Mouse (Mus musculus) kidney, adult 11 months (tissue): ENCODE measurements around the gene Pi4ka.
A peak's percentile ranks its signal among the peaks of the same experiment; 100 is the strongest.

Experiments
- DNase-seq: peaks from one replicate; pipeline ENCODE4 v3.0.0; 2022

The Pi4ka gene

DNA sequence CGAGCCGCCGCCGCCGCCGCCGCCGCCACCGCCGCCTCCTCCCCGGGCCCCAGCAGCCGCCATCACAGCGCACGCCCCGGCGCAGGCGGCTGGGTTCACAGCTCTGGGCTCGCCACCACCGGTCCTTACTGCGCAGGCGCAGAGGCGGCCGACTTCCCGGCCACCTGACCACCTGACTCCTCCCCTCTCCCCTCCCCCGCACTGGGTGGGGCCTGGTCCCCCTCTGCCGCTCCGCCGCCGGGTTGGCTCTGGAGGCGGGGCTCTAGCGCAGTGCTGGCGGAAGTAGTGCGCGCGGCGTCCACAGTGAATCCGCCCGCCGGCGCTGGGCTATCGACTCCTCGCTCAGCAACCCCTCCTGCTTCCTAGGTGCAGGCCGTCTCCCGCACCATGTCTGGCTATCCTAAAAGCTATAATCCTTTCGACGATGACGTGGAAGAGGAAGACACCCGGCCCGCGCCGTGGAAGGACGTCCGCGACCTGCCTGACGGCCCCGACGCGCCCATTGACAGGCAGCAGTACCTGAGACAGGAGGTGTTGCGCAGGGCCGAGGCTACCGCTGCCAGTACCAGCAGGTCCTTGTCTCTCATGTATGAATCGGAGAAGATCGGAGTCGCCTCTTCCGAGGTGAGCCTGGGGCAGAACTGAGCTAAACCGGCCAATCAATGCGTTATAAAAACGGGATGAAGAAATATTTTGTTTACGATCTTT is at the start of gene Pi4ka, which contains the start of gene Snap29:
Gene Pi4ka, minus strand, starts transcription at position 579 of the 708 bp plus-strand sequence.
Gene Snap29, plus strand, starts transcription at position 251 of the 708 bp plus-strand sequence.
- DNase-seq = peak; percentile 99

DNA sequence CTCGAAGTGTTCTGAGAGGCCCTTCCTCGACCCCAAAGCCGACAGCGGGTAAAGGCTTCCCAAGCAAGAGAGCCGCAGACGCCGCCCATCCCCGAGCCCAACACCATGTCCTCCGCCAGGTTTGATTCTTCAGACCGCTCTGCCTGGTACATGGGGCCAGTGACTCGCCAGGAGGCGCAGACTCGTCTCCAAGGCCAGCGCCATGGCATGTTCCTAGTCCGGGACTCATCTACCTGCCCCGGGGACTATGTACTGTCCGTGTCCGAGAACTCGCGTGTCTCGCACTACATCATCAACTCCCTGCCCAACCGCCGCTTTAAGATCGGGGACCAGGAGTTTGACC is 46.2 kb upstream of the Pi4ka start:
- DNase-seq = peak; percentile 36

DNA sequence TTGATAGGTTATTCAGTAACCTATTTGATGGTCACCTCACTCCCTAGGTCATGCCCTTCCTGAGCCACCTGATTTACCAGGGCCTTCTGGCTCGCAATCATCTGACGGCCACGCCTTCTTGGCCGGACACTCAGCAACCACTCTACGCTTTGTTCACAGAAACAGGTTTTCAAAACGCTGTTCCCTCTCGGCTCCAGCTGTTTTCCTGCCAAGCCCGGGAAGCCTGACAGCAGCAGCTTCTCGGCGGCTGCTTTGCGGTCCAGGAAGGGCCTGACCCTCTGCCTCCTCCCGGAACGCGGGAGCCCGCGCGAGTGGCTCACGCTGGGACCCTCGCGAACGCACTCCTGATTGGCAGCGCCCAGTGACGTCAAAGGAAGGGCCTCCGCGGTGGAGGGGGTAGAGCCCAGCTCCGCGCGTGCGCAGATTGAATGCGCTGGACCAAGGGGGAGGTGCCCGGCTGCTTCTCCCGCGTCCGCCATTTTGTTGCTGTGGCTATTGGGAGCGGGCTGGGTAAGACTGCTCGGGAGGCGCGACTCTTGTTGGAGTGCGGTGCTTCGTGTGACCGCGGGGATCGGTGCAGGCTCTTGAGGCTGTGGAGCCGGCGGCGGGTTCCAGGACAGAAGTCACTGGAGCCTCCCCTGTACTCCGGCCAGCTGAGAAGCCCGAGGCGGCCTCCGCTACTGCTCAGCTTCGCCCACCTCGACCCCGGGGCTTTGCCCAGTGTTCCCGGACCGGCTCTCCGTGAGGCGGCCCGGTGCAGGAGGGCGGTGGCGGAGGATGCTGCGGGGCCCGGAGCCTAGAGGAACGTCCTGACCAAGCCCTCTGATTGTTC is 45.6 kb upstream of the Pi4ka start, which contains the start of gene Crkl:
Gene Crkl, plus strand, starts transcription at position 447 of the 832 bp plus-strand sequence.
- DNase-seq = peak; percentile 97

DNA sequence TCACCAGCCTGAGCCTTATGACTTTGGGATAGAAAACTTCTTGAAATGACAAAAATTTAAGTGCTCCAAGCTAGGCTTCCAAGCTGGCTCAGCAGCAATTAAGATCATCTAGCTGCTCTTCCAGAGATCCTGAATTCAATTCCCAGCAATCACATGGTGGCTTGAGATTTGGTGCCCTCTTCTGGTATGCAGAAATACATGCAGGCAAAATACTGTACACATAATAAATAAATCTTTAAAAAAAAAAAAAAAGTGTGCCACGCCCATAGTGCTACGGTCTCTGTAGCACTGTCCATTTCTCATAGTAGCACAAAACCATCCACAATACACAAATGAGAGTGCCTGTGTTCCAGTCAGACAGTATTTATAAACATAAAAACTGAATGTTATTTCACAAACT is 26.5 kb upstream of the Pi4ka start:
- no peak for DNase-seq

GRCm38 (mm10) chr16:17423021-17423420 is 16.9 kb upstream of the Pi4ka start:
- DNase-seq = no peak

DNA sequence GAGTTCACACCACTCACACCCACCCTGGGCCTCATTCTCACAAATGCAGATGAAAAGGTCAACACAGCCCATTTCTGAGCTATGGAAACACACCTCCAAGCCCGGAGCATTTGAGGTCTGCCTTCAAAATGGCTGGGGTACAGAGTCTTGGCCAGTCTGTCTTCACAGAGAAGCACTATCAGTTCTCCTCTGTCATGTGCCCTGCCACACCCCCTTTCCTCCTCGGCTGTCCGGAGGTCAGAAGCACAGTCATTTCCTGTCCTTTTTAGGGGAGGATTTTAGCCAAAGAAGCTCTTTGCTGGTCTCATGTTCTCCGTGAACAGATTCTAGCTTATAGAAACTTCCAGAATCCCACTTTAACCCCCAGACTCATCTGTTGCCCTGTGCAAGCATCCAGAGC is 4.1 kb upstream of the Pi4ka start:
- peak; percentile 19 for DNase-seq

- DNase-seq = no peak
Observed at GRCm38 (mm10) chr16:17409046-17409445, 2.9 kb upstream of the Pi4ka start.

DNA sequence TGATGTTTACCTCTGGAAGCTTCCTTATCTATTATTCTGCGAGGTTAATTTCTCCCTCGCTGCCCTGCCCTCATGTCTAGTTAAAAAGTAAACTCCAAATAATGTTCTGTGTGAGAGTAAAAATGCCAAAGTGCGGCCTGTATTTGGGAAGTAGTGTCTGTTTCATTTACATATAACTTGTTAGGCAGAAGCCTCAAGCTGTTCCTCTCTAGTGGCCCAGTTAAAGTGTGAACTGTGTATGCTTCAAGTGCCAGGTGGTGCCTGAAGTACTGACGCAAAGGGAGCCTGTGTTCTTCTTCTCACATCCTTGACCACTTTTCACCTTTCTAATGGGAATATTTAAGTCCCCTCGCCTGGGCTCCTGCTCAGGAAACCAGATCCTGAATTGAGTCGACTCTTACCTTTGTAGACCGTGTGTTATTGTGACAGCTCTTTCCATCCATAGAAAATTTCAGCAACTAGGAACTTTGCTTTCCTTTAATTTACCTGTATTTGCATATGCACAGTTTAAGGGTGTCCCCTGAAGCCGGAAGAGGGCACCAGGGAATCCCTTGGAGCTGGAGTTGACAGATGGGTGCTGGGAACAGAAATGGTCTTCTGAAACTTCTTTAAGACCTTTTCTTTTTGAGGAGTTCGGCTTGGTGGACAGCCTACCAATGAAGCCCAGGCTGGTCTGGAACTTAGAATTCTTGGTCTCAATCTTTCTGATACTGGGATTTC is 558 bp upstream of the Pi4ka start:
- peak; percentile 49 for DNase-seq

GRCm38 (mm10) chr16:17405271-17405696 is 830 bp downstream of the Pi4ka start:
- peak; percentile 74 for DNase-seq

- peak; percentile 18 for DNase-seq
Observed at GRCm38 (mm10) chr16:17402855-17403254, 3.3 kb downstream of the Pi4ka start.

GRCm38 (mm10) chr16:17392784-17393183 is 13.3 kb downstream of the Pi4ka start:
- no peak for DNase-seq

DNA sequence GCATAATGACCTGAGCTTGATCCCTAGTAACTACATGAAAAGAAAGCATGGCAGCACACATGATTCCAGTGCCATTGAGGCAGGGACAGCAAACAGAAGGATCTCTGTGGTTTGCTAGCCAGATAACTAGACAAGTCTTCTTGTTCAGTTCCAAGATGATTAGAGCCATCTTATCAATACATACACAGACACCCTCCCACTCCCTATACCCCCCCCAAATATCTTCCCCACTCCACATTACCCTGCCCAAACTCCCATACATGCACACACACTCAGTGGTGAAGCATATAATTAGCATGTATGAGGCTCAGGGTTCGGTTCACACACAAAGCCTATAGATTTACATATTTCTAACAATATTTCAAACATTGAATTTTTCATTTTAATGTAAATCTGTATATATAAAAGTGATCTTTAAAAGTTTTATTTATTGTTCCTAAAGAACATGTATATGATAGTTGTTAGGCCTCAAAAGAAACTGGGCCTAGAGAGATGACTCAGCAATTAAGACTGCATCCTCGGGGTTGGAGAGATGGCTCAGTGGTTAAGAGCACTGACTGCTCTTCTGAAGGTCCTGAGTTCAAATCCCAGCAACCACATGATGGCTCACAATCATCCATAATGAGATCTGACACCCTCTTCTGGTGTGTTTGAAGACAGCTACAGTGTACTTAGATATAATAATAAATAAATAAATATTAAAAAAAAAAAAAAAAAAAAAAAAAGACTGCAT is 22.4 kb downstream of the Pi4ka start:
- no peak for DNase-seq

DNA sequence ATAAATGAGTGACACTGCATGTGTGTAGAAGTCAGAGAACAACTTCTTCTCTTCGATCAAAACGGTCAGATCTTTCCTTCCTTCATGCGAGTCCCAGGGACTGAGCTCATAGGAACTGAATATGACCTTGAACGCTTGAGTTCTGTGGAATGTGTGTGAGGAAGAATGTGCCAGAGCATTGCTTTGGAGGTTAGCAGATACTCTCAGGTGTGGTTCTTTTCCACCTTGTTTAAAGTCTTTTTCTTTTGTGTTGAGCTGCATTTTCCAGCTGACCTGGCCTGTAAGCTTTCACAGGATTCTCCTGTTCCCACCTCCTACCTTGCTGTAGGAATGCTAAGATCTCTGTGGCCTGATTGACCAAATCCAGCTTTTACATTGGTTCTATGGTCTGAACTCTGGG is 23.8 kb downstream of the Pi4ka start:
- no peak for DNase-seq

- DNase-seq = no peak
Observed at GRCm38 (mm10) chr16:17358787-17359186, 47.3 kb downstream of the Pi4ka start.

DNA sequence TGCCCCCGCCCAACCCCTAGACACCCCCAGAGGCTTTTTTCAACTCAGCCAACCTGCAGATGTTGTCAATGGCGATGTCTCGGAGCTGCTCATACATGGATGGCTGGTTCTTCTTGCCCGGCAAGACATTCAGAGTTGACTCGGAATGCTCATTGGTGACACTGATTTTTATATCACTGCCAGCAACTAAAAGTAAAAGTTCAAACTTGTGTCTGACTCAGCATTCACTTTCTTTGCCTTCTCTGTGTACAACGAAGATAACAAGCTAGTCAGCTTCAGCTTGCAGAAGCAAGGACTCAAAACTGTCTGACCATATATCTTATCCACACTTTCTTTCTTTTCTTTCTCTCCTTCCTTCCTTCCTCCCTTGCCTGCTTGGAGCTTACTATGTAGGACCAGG is 50.1 kb downstream of the Pi4ka start:
- DNase-seq = no peak

DNA sequence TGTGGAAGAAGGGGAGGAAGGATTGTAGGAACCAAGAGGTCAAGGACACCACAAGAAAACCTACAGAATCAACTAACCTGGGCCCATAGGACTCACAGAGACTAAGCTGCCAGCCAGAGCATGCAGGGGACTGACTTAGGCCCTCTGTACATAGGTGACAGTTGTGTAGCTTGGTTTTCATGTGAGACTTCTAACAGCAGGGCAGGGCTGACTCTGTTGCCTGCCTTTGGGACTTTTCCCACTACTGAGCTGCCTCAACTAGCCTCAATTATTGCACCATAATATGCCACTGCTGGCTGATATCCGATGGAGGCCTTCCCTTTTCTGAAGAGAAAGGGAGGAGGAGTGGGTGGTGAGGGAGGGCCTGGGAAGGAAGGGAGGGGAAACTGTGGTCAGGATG is 59.3 kb downstream of the Pi4ka start:
- no peak for DNase-seq

DNA sequence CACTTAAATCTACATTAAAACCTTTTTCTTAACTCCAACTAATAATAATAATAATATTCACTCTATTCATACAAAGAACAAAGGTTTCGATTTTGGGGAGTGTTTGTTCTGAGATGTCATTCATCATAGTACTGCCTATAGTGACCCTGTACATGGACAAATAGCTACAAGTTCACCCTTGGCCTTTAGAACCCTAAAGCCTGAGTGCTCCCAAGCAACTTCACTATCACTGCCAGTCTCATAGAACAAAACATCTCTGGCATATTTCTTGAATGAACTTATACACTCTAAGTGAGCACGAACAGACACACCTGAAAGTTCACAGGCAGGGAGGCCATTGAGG is 60.3 kb downstream of the Pi4ka start:
- no peak for DNase-seq

DNA sequence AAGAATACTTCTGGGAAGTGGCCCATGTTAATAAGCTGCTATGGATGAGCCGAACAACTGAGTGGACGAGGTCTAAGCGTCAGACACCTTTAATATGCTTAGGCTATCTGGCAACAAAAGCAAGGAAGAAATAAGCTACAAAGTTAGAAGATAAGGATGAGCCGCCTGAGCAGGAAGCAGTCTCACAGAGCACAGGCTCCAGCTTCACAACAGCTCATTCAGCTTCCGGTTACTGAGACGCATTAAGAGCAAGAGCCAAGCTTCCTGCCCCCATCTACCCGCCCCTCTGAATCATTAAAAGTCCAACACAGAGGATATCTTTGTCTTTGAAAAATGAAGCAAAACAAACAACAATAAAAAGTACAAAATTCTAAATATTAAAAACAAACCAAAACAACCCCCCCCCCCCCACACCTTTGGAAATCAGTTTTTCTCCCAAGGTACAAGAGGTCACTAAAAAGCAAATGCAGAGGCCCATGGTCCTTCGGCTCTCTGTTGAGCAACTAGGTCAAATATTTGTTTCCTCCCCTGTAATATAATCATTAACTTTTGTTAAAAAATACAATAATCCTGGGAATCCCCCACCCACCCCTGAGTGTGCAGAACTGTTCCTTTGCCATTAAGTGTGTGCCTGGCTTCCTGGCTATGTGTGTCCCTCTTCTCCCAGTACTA is 60.8 kb downstream of the Pi4ka start:
- peak; percentile 9 for DNase-seq

- DNase-seq = no peak
Observed at GRCm38 (mm10) chr16:17341847-17342246, 64.3 kb downstream of the Pi4ka start.

DNA sequence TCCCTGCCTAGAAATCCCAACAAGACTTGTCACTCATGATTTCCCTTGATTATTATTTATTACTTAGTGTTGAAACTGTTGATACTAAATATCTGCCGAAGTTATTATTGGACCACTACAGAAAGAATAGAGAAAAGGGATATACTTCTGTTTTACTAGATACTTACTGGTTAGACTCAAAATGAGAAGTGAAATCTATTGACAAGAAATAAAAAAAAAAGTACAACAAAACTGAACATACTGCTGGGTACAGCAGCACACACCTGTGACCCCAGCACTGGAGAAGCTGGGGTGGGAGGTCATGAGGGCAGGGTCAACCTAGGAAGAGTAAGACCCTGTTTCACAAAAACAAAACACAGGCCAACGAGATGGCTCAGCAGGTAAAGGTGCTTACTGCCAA is 65.4 kb downstream of the Pi4ka start:
- DNase-seq = no peak

DNA sequence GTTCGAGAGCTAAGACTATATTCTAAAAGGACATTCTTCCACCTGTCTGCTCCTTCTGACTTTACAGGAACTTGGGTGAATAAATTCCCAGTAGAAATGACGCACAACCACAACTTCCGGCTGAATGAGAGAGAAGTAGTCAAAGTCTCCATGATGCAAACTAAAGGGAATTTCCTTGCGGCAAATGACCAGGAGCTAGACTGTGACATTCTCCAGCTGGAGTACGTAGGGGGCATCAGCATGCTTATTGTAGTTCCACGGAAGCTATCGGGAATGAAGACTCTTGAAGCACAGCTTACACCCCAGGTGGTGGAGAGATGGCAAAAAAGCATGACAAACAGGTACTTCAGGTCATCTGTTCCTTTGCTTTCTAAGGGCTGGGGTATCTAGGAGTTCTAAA is 66.4 kb downstream of the Pi4ka start:
- no peak for DNase-seq

GRCm38 (mm10) chr16:17336089-17336488 is 70.0 kb downstream of the Pi4ka start:
- DNase-seq = no peak
